Comparison of ENCODE assay signal across 28 mouse cellular contexts in the genomic region with DNA sequence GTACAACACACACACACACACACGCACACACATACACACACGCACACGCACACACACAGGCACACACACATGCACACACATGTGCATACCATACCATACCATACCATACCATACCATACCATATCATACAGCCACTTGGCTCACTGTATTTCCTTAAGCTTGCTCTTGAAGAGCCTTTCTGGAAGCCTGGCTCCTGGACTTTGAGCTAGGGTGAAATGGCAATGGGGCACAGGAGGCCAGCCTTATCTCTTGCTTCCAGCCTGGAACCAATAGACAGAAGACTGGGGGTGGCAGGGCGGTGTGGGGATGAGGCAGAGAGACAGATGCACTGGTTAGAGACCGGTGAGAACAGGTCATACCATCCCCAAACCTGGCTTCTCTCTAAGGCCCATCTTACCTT. TPM values are rescaled to one million over a fixed set of nuclear protein-coding genes. Genes with fewer than 3 reads are reported as not detected.
"Had no signal": no experiment of that assay in that cellular context is flagged by ENCODE, and none has a peak within 500 bp of the region (broad histone marks: within the 10 kb centered on the region; RNA-seq: fewer than 3 reads in every experiment).

No protein-coding gene starts in this region.

- H3K4me3 ChIP-seq: heart, embryonic 10.5 days; heart, embryonic 12.5 days; hindbrain, embryonic 10.5 days; hindbrain, embryonic 12.5 days; kidney, embryonic 15.5 days; limb, embryonic 13.5 days; limb, embryonic 15.5 days; liver, embryonic 13.5 days had no signal

- H3K9me3 ChIP-seq: heart, embryonic 10.5 days; heart, embryonic 12.5 days; hindbrain, embryonic 10.5 days; hindbrain, embryonic 12.5 days; kidney, embryonic 15.5 days; limb, embryonic 13.5 days; limb, embryonic 15.5 days; liver, embryonic 13.5 days had no signal

- ATAC-seq: inflammation-experienced regulatory T-cells, adult 6 months had no signal

- H3K36me3 ChIP-seq: heart, embryonic 10.5 days; heart, embryonic 12.5 days; kidney, embryonic 15.5 days; limb, embryonic 13.5 days; limb, embryonic 15.5 days; liver, embryonic 13.5 days had no signal

- DNase-seq: gastrocnemius, postnatal 14 days; heart, adult 18-20 months; heart, postnatal 10 days; heart, postnatal 4 days; kidney, adult 11 months; kidney, adult 2 months; kidney, adult 9 months; kidney, postnatal 14 days; kidney, postnatal 36 days; layer of hippocampus, adult 9-11 months; layer of hippocampus, postnatal 36 days; left cerebral cortex, postnatal 4 days; liver, embryonic 13.5 days had no signal

- H3K27ac ChIP-seq: heart, embryonic 10.5 days; hindbrain, embryonic 10.5 days; hindbrain, embryonic 12.5 days; hindbrain, embryonic 14.5 days; kidney, embryonic 15.5 days; kidney, postnatal 0 days; limb, embryonic 13.5 days; limb, embryonic 15.5 days; liver, embryonic 13.5 days had no signal

- H3K4me2 ChIP-seq: heart, embryonic 12.5 days; hindbrain, embryonic 12.5 days; hindbrain, embryonic 14.5 days; kidney, embryonic 15.5 days; limb, embryonic 13.5 days; limb, embryonic 15.5 days; liver, embryonic 13.5 days had no signal

- H3K4me1 ChIP-seq: heart, embryonic 12.5 days; hindbrain, embryonic 12.5 days; limb, embryonic 13.5 days; limb, embryonic 15.5 days; liver, embryonic 13.5 days had no signal

- H3K9ac ChIP-seq: heart, embryonic 12.5 days; hindbrain, embryonic 12.5 days; hindbrain, embryonic 14.5 days; kidney, embryonic 15.5 days; limb, embryonic 13.5 days; limb, embryonic 15.5 days; liver, embryonic 13.5 days had no signal

- H3K27me3 ChIP-seq: hindbrain, embryonic 12.5 days; liver, embryonic 13.5 days had no signal

RNA-seq across cellular contexts. Expression of gene 1110017D15Rik, which starts 2.1 kb away (rescaled TPM):
- total RNA-seq: gastrocnemius, adult 18-20 months; gastrocnemius, adult 8-10 months; granulocyte monocyte progenitor cell, adult 5-6 weeks; heart, postnatal 25 days; heart, postnatal 4 days; liver, adult 2 months had no signal
- polyA plus RNA-seq: heart, embryonic 12.5 days; inflammation-experienced regulatory T-cells, adult 6 months; kidney, embryonic 15.5 days; liver, adult 2 months; liver, embryonic 13.5 days had no signal

RNA-seq across cellular contexts. Expression of gene AI464131, which starts 16.3 kb away (rescaled TPM):
- total RNA-seq: granulocyte monocyte progenitor cell, adult 5-6 weeks had no signal
- polyA plus RNA-seq: inflammation-experienced regulatory T-cells, adult 6 months had no signal

RNA-seq across cellular contexts. Expression of gene Dnaic1, which starts 50.4 kb away (rescaled TPM):
- total RNA-seq: granulocyte monocyte progenitor cell, adult 5-6 weeks had no signal
- polyA plus RNA-seq: inflammation-experienced regulatory T-cells, adult 6 months had no signal
